Mouse (Mus musculus) gastrocnemius, postnatal 14 days (tissue): Measurements from ENCODE around the gene Slc4a2. TPM values are rescaled to one million over a fixed set of nuclear protein-coding genes. Genes with fewer than 3 reads are reported as not detected.
A peak's percentile ranks its signal among the peaks of the same experiment; 100 is the strongest.

Experiments
- DNase-seq: peaks from one replicate; pipeline ENCODE4 v3.0.0; 2021; ENCODE audit warnings: mixed read lengths
- intact Hi-C: fragments of 180-260 bp; cut with DNase I; formaldehyde crosslinking; loops from one replicate; pipeline ENCODE4 v1.15.1; 2025; ENCODE audit warnings: low total_unique reads
- total RNA-seq, 2 experiments: library from RNA; stranded (reverse); gene quantifications; 2 replicates each; pipeline ENCODE4 v1.2.3; 2021

The Slc4a2 gene
- total RNA-seq, 2 experiments from 2014 or later = 21.7 to 22.8 TPM

- peak; percentile 88 for DNase-seq
- intact Hi-C loops = no loop called here
Observed at GRCm38 (mm10) chr5:24486097-24486496, 62.5 kb downstream of the Slc4a2 start.

GRCm38 (mm10) chr5:24486738-24487137 is 63.1 kb downstream of the Slc4a2 start:
- intact Hi-C loops = no loop called here
- DNase-seq = no peak

DNA sequence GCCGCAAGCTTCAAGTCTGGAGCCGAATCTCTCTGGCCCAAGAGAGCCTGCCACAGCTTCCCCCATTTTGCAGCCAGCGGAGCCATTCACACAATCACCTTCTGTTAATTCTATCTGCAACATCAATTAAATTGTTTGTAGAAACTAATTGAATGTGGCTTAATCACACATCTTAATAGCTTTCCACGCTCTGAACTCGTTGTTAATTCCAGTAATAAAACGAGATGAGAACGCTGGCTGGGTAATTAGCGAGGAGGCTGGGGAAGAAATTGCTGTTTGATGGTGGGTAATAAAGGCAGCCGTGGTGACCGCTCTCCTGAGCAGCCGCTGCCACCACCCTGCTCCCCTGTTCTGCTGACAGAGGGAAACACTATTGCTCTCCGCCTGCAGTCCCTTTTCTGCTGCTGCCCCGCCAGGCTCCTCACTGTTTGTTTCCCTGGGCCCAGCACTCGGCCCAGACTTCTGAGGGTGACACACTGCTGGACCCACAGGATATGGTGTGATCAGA is 66.8 kb downstream of the Slc4a2 start:
- no peak for DNase-seq
- intact Hi-C loops = no loop called here

Other genes starting within 250 kb of the Slc4a2 start
- 1 to 10 TPM; 1.8 to 4.2 TPM for gene Kcnh2, start 72.2 kb upstream of the Slc4a2 start, total RNA-seq
- 10 to 100 TPM in 1 of 2 experiments, 1 to 10 TPM in 1; 8.6 to 10.6 TPM for gene Nos3, start 59.0 kb upstream of the Slc4a2 start, total RNA-seq
- under 1 TPM; 0.11 to 0.14 TPM for gene Atg9b, start 31.7 kb upstream of the Slc4a2 start, total RNA-seq
- gene Abcb8, start 30.2 kb upstream of the Slc4a2 start, total RNA-seq = 10 to 100 TPM; 36.2 to 43.6 TPM
- gene Asic3, start 10.4 kb upstream of the Slc4a2 start, total RNA-seq = under 1 TPM in 1 of 2 experiments, not detected in 1; 0.29 TPM
- 10 to 100 TPM; 12.4 to 13.4 TPM for gene Cdk5, start 307 bp upstream of the Slc4a2 start, total RNA-seq
- 100 to 1,000 TPM; 132 to 146 TPM for gene Fastk, start 21.4 kb downstream of the Slc4a2 start, total RNA-seq
- gene Tmub1, start 24.0 kb downstream of the Slc4a2 start, total RNA-seq = 10 to 100 TPM; 11.4 to 13.7 TPM
- 10 to 100 TPM; 44.7 to 49.8 TPM for gene Agap3, start 28.3 kb downstream of the Slc4a2 start, total RNA-seq
- not detected for gene Gbx1, start 103.4 kb downstream of the Slc4a2 start, total RNA-seq
- gene Asb10, start 117.1 kb downstream of the Slc4a2 start, total RNA-seq = 10 to 100 TPM; 36.2 to 38.4 TPM
- gene 4931409K22Rik, start 133.0 kb downstream of the Slc4a2 start, total RNA-seq = not detected
- gene Abcf2, start 153.6 kb downstream of the Slc4a2 start, total RNA-seq = 10 to 100 TPM; 78.5 to 84.4 TPM
- 10 to 100 TPM; 15.8 to 17.9 TPM for gene Chpf2, start 162.9 kb downstream of the Slc4a2 start, total RNA-seq
- gene Smarcd3, start 200.6 kb downstream of the Slc4a2 start, total RNA-seq = 100 to 1,000 TPM in 1 of 2 experiments, 10 to 100 TPM in 1; 95.1 to 113 TPM